Mouse (Mus musculus) liver, postnatal 0 days (tissue): ENCODE results near the gene Defb36. TPM values are rescaled to one million over a fixed set of nuclear protein-coding genes. Genes with fewer than 3 reads are reported as not detected.

Experiments used
- ATAC-seq: fragments of 200-750 bp; cut with Nextera tagmentation; 2 replicates; pipeline ENCODE4 v1.8.0; 2017; ENCODE audit warnings: mild to moderate bottlenecking, moderate library complexity
- DNase-seq: peaks from one replicate; pipeline ENCODE4 v3.0.0-alpha.2; 2016
- H3K27ac ChIP-seq: fragments of 300-500 bp; sonication (generic); 2 replicates; pipeline ENCODE4 v1.5.1; 2014; ENCODE audit warnings: antibody characterized with exemption, moderate library complexity, mild to moderate bottlenecking, low read depth
- H3K27me3 ChIP-seq: fragments of 300-500 bp; sonication (generic); 2 replicates; pipeline ENCODE4 v1.6.1; 2014; ENCODE audit warnings: low read length, control low read depth, mixed read lengths; ENCODE audit not compliant: insufficient read depth
- H3K36me3 ChIP-seq: fragments of 300-500 bp; sonication (generic); replicated peaks from 2 replicates; pipeline ENCODE4 v1.6.1; 2014; ENCODE audit warnings: mild to moderate bottlenecking, control low read depth, low read length, moderate library complexity, mixed read lengths; ENCODE audit not compliant: insufficient read depth
- H3K4me1 ChIP-seq: fragments of 300-500 bp; sonication (generic); 2 replicates; pipeline ENCODE4 v1.6.1; 2014; ENCODE audit warnings: antibody characterized with exemption, mild to moderate bottlenecking, control low read depth; ENCODE audit not compliant: insufficient read depth
- H3K4me2 ChIP-seq: fragments of 300-500 bp; sonication (generic); 2 replicates; pipeline ENCODE4 v1.6.1; 2014; ENCODE audit warnings: low read depth, mild to moderate bottlenecking, low read length, moderate library complexity, mixed read lengths
- H3K4me3 ChIP-seq: fragments of 300-500 bp; sonication (generic); 2 replicates; pipeline ENCODE4 v1.5.1; 2014; ENCODE audit warnings: low read depth, low read length
- H3K9ac ChIP-seq: fragments of 300-500 bp; sonication (generic); replicated peaks from 2 replicates; pipeline ENCODE4 v1.6.1; 2014; ENCODE audit warnings: mild to moderate bottlenecking, moderate library complexity
- H3K9me3 ChIP-seq: fragments of 300-500 bp; sonication (generic); 2 replicates; pipeline ENCODE4 v1.6.1; 2016; ENCODE audit warnings: mild to moderate bottlenecking, control low read depth, low read length, mixed read lengths
- CTCF ChIP-seq: sonication (generic); IDR thresholded peaks from 2 replicates; pipeline ENCODE4 v1.5.1; 2016; ENCODE audit warnings: antibody characterized with exemption, low read depth
- EP300 ChIP-seq: IDR thresholded peaks from 2 replicates; pipeline ENCODE4 v1.6.1; 2016; ENCODE audit warnings: antibody characterized with exemption, low read depth, mild to moderate bottlenecking
- WGBS: fragments of 180-500 bp; shearing (Covaris S2); extraction: QIAGEN DNeasy Blood & Tissue Kit; methylation state at CpG from one replicate; pipeline ENCODE4 v1.1.7; 2014; ENCODE audit not compliant: insufficient replicate concordance; 5-methylcytosine and 5-hydroxymethylcytosine counted together
- polyA plus RNA-seq: library from polyadenylated mRNA; unstranded; fragments of >200 nt; fragmentation: Nextera tagmentation; extraction: Ambion mirVana; gene quantifications from 2 replicates; pipeline ENCODE4 v1.2.1, GENCODE M21; 2015

Defb36 gene
- polyA plus RNA-seq, 1 experiment from 2014 or later = not detected

GRCm38 (mm10) chr2:152599299-152599698 lies 4.8 kb upstream of the Defb36 start, which contains the start of gene Defb45:
Gene Defb45, minus strand, starts transcription at chr2:152599399.
- Histone ChIP-seq H3K4me1 (no peaks in the 10 kb centered on the region), H3K9me3 (no peaks in the 10 kb centered on the region), H3K4me2 (no peak within 1 kb of the TSS), H3K36me3 (no peaks in the 10 kb centered on the region), H3K27me3 (no peaks in the 10 kb centered on the region), H3K4me3 (no peak within 1 kb of the TSS), H3K9ac (no peak within 1 kb of the TSS), H3K27ac (no peak within 1 kb of the TSS)
- TF ChIP-seq CTCF (no peak), EP300 (no peak)
- 64% methylated on average over 7 of the region's 7 CpGs for WGBS
- no peak for DNase-seq
- no peak for ATAC-seq

- Histone ChIP-seq H3K36me3 (no peaks in the 10 kb centered on the region), H3K9ac (no peak overlapping the region), H3K4me2 (no peak overlapping the region), H3K9me3 (no peaks in the 10 kb centered on the region), H3K27me3 (no peaks in the 10 kb centered on the region), H3K4me1 (no peaks in the 10 kb centered on the region), H3K27ac (no peak overlapping the region), H3K4me3 (no peak overlapping the region)
- DNase-seq (no peak), ATAC-seq (no peak)
- TF ChIP-seq EP300 = no peak
- no peak for TF ChIP-seq CTCF
- 72% methylated on average over 6 of the region's 6 CpGs for WGBS
Measured at GRCm38 (mm10) chr2:152600076-152600475, 4.1 kb upstream of the Defb36 start.

GRCm38 (mm10) chr2:152601275-152601960 lies 2.7 kb upstream of the Defb36 start:
- ATAC-seq (no peak), DNase-seq (no peak)
- 52% methylated on average over 4 of the region's 4 CpGs for WGBS
- TF ChIP-seq CTCF (peak; percentile 44), EP300 (no peak)
- H3K4me2 ChIP-seq = no peak overlapping the region
- H3K36me3 ChIP-seq = no peaks in the 10 kb centered on the region
- no peak overlapping the region for H3K9ac ChIP-seq
- H3K27me3 ChIP-seq = no peaks in the 10 kb centered on the region
- H3K4me3 ChIP-seq = no peak overlapping the region
- no peaks in the 10 kb centered on the region for H3K4me1 ChIP-seq
- no peaks in the 10 kb centered on the region for H3K9me3 ChIP-seq
- no peak overlapping the region for H3K27ac ChIP-seq

- DNase-seq (no peak), ATAC-seq (no peak)
- Histone ChIP-seq H3K4me2 (no peak overlapping the region), H3K9ac (no peak overlapping the region), H3K9me3 (no peaks in the 10 kb centered on the region), H3K4me3 (no peak overlapping the region), H3K4me1 (no peaks in the 10 kb centered on the region), H3K27ac (no peak overlapping the region), H3K36me3 (no peaks in the 10 kb centered on the region), H3K27me3 (no peaks in the 10 kb centered on the region)
- WGBS = 43% methylated on average over 6 of the region's 6 CpGs
- TF ChIP-seq CTCF = no peak
- no peak for TF ChIP-seq EP300
Measured at GRCm38 (mm10) chr2:152607746-152608145, 3.6 kb downstream of the Defb36 start.

- no peak overlapping the region for H3K4me2 ChIP-seq
- no peak overlapping the region for H3K4me3 ChIP-seq
- 72% methylated on average over 1 of the region's 1 CpGs for WGBS
- H3K36me3 ChIP-seq = no peaks in the 10 kb centered on the region
- ATAC-seq (no peak), DNase-seq (no peak)
- peak; percentile 14; the same call in 1 of the 2 replicates for TF ChIP-seq CTCF
- TF ChIP-seq EP300 = no peak
- no peaks in the 10 kb centered on the region for H3K9me3 ChIP-seq
- no peak overlapping the region for H3K27ac ChIP-seq
- H3K4me1 ChIP-seq = no peaks in the 10 kb centered on the region
- no peaks in the 10 kb centered on the region for H3K27me3 ChIP-seq
- H3K9ac ChIP-seq = no peak overlapping the region
Measured at GRCm38 (mm10) chr2:152608719-152609118, 4.6 kb downstream of the Defb36 start.

GRCm38 (mm10) chr2:152612193-152612592 lies 8.1 kb downstream of the Defb36 start:
- Histone ChIP-seq H3K4me2 (no peak overlapping the region), H3K27ac (no peak overlapping the region), H3K9ac (no peak overlapping the region), H3K4me3 (no peak overlapping the region), H3K36me3 (no peaks in the 10 kb centered on the region), H3K9me3 (no peaks in the 10 kb centered on the region), H3K27me3 (no peaks in the 10 kb centered on the region), H3K4me1 (no peaks in the 10 kb centered on the region)
- TF ChIP-seq EP300 (no peak), CTCF (no peak)
- DNase-seq = no peak
- WGBS = 44% methylated on average over 7 of the region's 8 CpGs
- no peak for ATAC-seq

GRCm38 (mm10) chr2:152615563-152615962 lies 11.4 kb downstream of the Defb36 start:
- peak; percentile 56; the same call in 1 of the 2 replicates for ATAC-seq
- H3K27me3 ChIP-seq = no peaks in the 10 kb centered on the region

More at GRCm38 (mm10) chr2:152615563-152615962, 11.4 kb downstream of the Defb36 start:
- Histone ChIP-seq H3K27ac (no peak overlapping the region), H3K4me2 (no peak overlapping the region), H3K36me3 (no peaks in the 10 kb centered on the region), H3K4me3 (no peak overlapping the region), H3K4me1 (no peaks in the 10 kb centered on the region), H3K9ac (no peak overlapping the region), H3K9me3 (no peaks in the 10 kb centered on the region)
- 12% methylated on average over 7 of the region's 7 CpGs for WGBS
- TF ChIP-seq CTCF = peak; percentile 89
- TF ChIP-seq EP300 = no peak
- DNase-seq = peak; percentile 37
